Mouse (Mus musculus) heart, embryonic 10.5 days (tissue): ENCODE results near the gene Ifna16. TPM values are rescaled to one million over a fixed set of nuclear protein-coding genes. Genes with fewer than 3 reads are reported as not detected.

ENCODE experiments used
- DNase-seq: peaks from one replicate; pipeline ENCODE4 v3.0.0-alpha.2; 2017; ENCODE audit warnings: low spot score
- H3K27ac ChIP-seq: fragments of 300-500 bp; sonication (generic); 2 replicates; pipeline ENCODE4 v1.5.1; 2016; ENCODE audit warnings: mild to moderate bottlenecking
- H3K27me3 ChIP-seq: fragments of 300-500 bp; sonication (generic); 2 replicates; pipeline ENCODE4 v1.6.1; 2016; ENCODE audit warnings: mild to moderate bottlenecking; ENCODE audit not compliant: poor library complexity, insufficient read depth, severe bottlenecking
- H3K36me3 ChIP-seq: fragments of 300-500 bp; sonication (generic); 2 replicates; pipeline ENCODE4 v1.6.1; 2016; ENCODE audit warnings: mild to moderate bottlenecking, moderate library complexity
- H3K4me1 ChIP-seq: fragments of 300-500 bp; sonication (generic); 2 replicates; pipeline ENCODE4 v1.6.1; 2016; ENCODE audit warnings: mild to moderate bottlenecking
- H3K4me3 ChIP-seq: fragments of 300-500 bp; sonication (generic); 2 replicates; pipeline ENCODE4 v1.5.1; 2016; ENCODE audit warnings: mild to moderate bottlenecking, moderate library complexity
- H3K9me3 ChIP-seq: fragments of 300-500 bp; sonication (generic); 2 replicates; pipeline ENCODE4 v1.6.1; 2016; ENCODE audit warnings: mild to moderate bottlenecking, moderate library complexity
- WGBS: fragments of 180-500 bp; shearing (Covaris S2); methylation state at CpG from one replicate; pipeline ENCODE4 v1.1.7; 2016; 5-methylcytosine and 5-hydroxymethylcytosine counted together
- polyA plus RNA-seq: library from polyadenylated mRNA; unstranded; fragments of >200 nt; fragmentation: Nextera tagmentation; extraction: Ambion mirVana; gene quantifications from 2 replicates; pipeline ENCODE4 v1.2.1, GENCODE M21; 2016

Ifna16 gene
- polyA plus RNA-seq, 1 experiment from 2014 or later = not detected

DNA sequence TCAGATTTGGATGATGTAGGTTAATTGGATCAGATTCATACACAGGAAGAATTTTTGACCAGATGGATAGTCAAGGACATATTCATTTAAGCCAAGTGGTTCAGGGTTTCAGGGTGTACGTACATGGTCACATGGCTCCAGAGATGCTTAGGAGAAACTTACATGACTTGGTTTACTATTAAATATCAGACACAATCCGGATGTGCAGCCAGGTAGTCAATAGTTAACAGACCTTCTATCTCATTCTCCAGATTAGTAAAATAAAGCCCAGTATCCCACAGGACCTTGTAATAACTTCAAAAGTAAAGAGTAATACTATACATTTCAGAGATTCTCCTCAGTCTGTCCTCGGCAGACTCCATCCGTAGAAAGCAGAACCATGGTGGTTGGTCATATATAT, 42.4 kb downstream of the Ifna16 start, which contains the start of gene C87499:
TSS of gene C87499 (minus strand) at position 101 of the 400 bp plus-strand sequence.
- Histone ChIP-seq H3K9me3 (no peaks in the 10 kb centered on the region), H3K27ac (no peak within 1 kb of the TSS), H3K27me3 (no peaks in the 10 kb centered on the region), H3K4me1 (no peaks in the 10 kb centered on the region), H3K36me3 (no peaks in the 10 kb centered on the region), H3K4me3 (no peak within 1 kb of the TSS)
- WGBS = 85% methylated on average over 4 of the region's 4 CpGs
- no peak for DNase-seq

Other genes with a start within 250 kb of the Ifna16 start
- gene Hacd4, start 238.0 kb downstream of the Ifna16 start, polyA plus RNA-seq = 5.5 and 8.2 TPM in 2 replicates
- gene Ifnb1, start 154.2 kb downstream of the Ifna16 start, polyA plus RNA-seq = not detected in 2 replicates
- gene Ifna15, start 118.7 kb downstream of the Ifna16 start, polyA plus RNA-seq = not detected in 2 replicates
- gene Ifna14, start 105.1 kb downstream of the Ifna16 start, polyA plus RNA-seq = not detected in 2 replicates
- not detected in 2 replicates for gene Ifna9, start 84.5 kb downstream of the Ifna16 start, polyA plus RNA-seq
- not detected in 2 replicates for gene Ifna12, start 73.5 kb downstream of the Ifna16 start, polyA plus RNA-seq
- not detected in 2 replicates for gene C87499, start 42.5 kb downstream of the Ifna16 start, polyA plus RNA-seq
- gene Ifna13, start 32.5 kb downstream of the Ifna16 start, polyA plus RNA-seq = not detected in 2 replicates
- not detected in 2 replicates for gene Ifna2, start 7.0 kb upstream of the Ifna16 start, polyA plus RNA-seq
- gene Ifnab, start 14.4 kb upstream of the Ifna16 start, polyA plus RNA-seq = not detected in 2 replicates
- 1.1 and 1.2 TPM in 2 replicates for gene Gm26566, start 44.9 kb upstream of the Ifna16 start, polyA plus RNA-seq
- gene Klhl9, start 45.5 kb upstream of the Ifna16 start, polyA plus RNA-seq = 83.9 and 88.7 TPM in 2 replicates
- gene Gm13271, start 77.9 kb upstream of the Ifna16 start, polyA plus RNA-seq = 0.30 TPM in 1 of 2 replicates, not detected in the other
- 0.28 and 0.36 TPM in 2 replicates for gene Gm13283, start 83.2 kb upstream of the Ifna16 start, polyA plus RNA-seq
- not detected in 2 replicates for gene Gm13290, start 96.9 kb upstream of the Ifna16 start, polyA plus RNA-seq
- not detected in 2 replicates for gene Gm13289, start 100.0 kb upstream of the Ifna16 start, polyA plus RNA-seq
- not detected in 2 replicates for gene Gm13272, start 102.9 kb upstream of the Ifna16 start, polyA plus RNA-seq
- 0.21 TPM in 1 of 2 replicates, not detected in the other for gene Ifnz, start 105.2 kb upstream of the Ifna16 start, polyA plus RNA-seq
- gene Gm13276, start 108.8 kb upstream of the Ifna16 start, polyA plus RNA-seq = not detected in 2 replicates
- not detected in 2 replicates for gene Gm13277, start 111.7 kb upstream of the Ifna16 start, polyA plus RNA-seq
- gene Gm13278, start 114.6 kb upstream of the Ifna16 start, polyA plus RNA-seq = not detected in 2 replicates
- gene Gm13275, start 117.6 kb upstream of the Ifna16 start, polyA plus RNA-seq = not detected in 2 replicates
- gene Gm13279, start 120.5 kb upstream of the Ifna16 start, polyA plus RNA-seq = not detected in 2 replicates
- gene Gm13285, start 122.7 kb upstream of the Ifna16 start, polyA plus RNA-seq = 0.34 and 0.79 TPM in 2 replicates
- not detected in 2 replicates for gene Gm13287, start 126.3 kb upstream of the Ifna16 start, polyA plus RNA-seq
- gene Gm13288, start 128.6 kb upstream of the Ifna16 start, polyA plus RNA-seq = not detected in 2 replicates
- not detected in 2 replicates for gene Ifna7, start 139.3 kb upstream of the Ifna16 start, polyA plus RNA-seq
- not detected in 2 replicates for gene Ifna11, start 143.0 kb upstream of the Ifna16 start, polyA plus RNA-seq
- gene Ifna6, start 150.5 kb upstream of the Ifna16 start, polyA plus RNA-seq = not detected in 2 replicates
- not detected in 2 replicates for gene Ifna5, start 158.6 kb upstream of the Ifna16 start, polyA plus RNA-seq
- gene Ifna4, start 164.9 kb upstream of the Ifna16 start, polyA plus RNA-seq = not detected in 2 replicates
- not detected in 2 replicates for gene Ifna1, start 173.2 kb upstream of the Ifna16 start, polyA plus RNA-seq
- not detected in 2 replicates for gene Ifne, start 203.3 kb upstream of the Ifna16 start, polyA plus RNA-seq